Mouse (Mus musculus) CD4-positive, CD25-positive, alpha-beta regulatory T cell, adult 4 months (primary cell): ENCODE measurements around the gene Theg. TPM values are rescaled to one million over a fixed set of nuclear protein-coding genes. Genes with fewer than 3 reads are reported as not detected.

Experiments
- ATAC-seq: one replicate; pipeline ENCODE4 v1.8.0; 2017
- polyA plus RNA-seq, 2 experiments: library from polyadenylated mRNA; unstranded; fragments of 100-300 nt; shearing (Covaris generic); gene quantifications; one replicate each; pipeline ENCODE4 v1.2.1; 2017

The Theg gene
- polyA plus RNA-seq, 2 experiments from 2014 or later: not detected

DNA sequence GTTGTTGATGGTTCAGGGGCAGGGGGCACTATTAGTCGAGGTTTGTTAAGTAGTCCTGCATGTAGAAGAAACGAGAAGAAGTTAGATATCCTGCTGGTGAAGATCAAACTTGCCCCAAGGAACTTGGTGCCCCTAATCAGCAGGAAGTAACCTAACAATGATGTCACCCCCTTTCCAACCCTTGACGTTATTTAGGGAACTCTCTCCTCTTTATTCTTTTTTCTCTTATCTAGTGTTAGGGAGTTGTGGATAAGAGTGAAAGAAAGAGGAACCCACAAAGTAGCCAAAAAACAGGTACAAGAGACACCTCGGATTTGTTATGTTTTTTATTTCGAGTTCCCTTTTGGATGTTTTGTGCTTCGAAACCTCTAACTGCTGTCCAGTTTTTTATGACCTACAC lies 7.0 kb upstream of the Theg start:
- no peak for ATAC-seq

DNA sequence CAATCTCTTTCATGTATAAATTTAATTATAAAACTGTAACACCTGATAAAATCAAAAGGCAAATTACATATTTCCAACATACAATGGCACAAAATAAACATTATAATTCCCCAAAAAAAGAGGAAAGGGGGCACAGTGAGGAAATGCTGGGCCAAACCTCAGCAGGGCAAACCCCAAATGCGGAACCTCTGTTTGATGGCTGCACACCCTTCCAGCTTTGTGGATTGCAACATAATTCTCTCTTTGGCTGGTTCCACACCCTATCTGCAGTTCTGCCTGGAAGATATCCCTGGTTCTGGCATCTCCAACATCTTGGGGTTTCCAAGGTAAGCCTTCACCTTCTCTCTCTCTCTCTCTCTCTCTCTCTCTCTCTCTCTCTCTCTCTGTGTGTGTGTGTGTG lies 3.6 kb upstream of the Theg start:
- no peak for ATAC-seq

DNA sequence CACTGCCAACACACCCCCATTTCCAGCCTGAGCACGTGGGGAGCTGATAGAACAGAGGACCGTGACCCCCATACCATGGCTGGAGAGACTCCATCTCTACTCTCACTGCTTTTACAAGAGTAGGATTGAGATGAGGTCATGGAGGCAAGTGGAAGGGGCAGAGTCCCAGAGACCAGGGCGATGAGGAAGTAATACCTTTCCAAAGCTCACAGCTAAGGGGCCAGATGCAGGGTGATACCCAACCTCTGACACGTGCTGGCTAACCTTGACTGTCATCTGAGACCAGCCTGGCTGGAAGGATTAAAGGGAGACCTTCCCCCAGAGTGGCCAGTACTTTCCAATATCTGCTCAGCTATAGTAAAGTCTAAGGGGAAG lies 608 bp upstream of the Theg start:
- ATAC-seq: no peak

DNA sequence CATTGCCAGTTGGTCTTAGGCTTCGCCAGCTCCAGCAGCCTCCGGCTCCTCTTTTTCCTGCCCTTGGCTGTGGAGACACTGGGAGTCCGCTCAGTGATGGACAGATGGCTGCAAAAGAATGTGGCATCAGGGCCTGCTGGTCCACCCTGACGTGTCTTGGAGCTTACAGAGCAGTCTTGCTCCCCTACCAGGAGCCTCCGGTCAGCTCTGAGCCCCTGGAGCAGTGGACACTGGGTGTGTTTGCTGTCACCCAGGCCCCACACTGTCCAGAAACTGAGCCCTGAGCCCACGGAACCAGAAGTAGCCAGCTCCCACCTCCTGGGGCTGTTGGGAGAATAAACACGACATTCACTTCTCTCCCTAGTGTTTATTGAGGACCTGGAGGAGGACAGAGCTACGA lies 888 bp downstream of the Theg start:
- ATAC-seq: no peak

DNA sequence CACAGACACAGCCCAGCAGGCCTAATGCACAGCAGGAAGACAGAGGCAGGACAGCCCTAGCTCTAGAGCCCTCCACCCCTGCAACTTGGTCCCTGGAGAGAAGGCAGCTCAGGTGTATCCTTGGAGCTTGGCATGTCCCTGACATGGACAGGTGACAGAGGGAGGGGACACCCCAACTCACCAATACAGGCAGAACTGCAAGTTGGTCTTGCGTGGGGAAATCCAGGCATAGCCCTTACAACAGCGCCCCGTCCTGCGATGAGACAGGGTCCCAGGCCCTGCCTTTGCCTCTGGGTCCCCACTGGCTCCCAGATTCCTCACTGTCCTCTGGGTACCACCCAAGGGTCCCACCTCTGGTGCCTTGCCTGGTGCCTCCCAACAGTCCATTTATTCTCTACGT lies 1.4 kb downstream of the Theg start:
- no peak for ATAC-seq

DNA sequence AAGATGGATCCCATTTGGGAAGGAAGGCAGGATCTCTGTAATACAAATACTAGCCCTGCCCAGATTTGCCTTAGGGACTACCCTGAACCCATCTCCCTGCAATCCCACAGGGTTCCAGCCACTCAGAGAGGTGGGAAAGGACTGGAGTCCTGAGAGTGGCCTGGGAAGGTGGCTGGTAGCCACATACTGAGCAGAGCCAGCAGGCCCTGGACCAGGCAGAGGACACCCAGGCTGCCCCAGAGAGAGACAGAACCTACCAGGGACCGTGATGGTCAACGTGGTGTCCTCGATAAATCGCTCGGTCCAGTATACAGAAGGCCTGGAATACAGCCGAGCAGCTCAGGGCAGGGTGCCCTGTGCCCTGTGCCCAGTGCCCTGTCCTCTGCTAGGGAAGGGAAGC lies 2.0 kb downstream of the Theg start:
- ATAC-seq: no peak

DNA sequence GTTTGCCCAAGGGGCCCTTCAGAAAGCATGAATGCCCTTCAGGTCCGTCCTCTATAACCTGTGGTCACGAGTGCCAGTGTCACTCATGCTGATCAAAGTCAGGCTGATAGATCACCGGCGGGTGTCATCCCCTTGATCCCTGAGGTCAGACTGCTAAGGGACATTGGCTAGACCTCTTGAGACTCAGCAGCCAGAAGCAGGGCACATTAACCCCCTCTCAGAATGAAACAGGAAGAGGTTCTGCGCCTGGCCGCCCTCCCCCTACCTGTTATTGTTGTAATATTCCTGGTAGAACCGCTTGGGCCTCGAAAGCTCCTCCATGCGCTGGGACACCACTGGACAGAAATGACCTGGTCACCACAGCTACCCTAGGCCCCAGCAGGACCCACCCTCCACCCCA lies 2.7 kb downstream of the Theg start:
- ATAC-seq: no peak

DNA sequence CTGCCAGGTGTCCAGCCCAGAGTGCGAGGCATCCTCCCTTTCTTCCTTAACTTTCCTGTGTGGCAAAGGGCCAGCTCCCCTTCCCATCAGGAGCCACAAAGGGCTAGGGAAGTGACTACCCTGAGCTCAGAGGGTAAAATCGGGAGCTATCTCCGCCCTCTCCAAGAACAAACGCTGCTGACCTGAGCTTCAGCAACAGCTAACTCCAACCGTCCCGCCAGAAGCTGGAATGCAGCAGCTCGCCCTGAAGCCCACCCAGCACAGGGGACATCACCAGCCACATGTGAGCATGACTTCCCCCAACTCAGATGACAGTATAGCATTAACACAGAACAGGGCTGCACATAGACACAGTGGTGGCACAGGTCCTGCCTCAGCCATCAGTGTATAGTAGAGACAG lies 3.1 kb downstream of the Theg start:
- no peak for ATAC-seq

DNA sequence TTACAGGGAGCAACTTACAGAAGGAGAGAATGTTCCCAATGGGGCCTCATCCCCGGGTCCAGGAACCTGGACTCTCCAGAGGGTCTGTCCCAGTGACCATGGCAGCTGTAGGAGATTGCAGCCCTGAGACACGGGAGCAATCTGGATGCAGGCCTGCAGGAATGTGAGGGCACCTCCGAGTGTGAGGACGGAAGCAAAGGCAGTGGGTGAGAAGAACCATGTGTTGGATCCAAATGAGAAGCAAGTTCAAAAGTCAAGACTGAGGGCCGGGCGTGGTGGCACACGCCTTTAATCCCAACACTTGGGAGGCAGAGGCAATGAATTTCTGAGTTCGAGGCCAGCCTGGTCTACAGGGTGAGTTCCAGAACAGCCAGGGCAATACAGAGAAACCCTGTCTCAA lies 5.6 kb downstream of the Theg start:
- no peak for ATAC-seq

DNA sequence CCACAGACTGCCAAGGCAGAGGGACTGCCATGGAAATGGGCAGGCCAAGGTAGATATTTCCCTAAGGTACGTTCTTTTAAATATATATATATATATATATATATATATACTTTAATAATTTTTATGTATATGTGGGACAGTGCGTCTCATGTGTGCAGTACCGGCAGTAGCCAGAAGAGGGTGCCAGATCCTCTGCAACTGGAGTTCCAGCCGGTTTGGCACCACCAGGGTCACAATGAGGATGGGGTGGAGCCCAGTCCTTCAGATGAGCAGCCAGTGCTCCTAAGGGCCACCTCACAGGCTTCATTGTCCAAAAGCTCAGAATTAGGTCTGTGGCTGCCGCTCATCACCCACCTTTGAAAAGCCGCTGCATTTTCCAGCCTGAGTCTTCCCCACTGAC lies 6.3 kb downstream of the Theg start:
- no peak for ATAC-seq

DNA sequence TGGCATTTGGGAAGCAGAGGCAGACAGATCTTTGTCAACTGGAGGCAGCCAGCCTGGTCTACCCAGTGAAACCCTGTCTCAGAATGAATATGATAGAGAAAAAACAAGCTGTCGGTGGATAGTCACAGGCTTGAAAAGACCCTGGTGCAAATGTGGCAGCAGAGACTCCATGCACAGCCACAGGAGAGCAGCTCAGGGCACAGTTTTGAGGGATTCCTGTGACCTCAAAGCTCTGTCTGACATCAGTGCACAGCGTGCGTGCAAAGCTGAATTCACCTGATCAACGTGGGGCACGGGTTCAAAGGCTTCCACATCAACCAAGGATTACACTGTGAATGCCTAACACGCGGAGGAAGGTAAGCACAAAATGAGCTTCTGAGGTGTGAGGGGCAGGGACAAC lies 6.8 kb downstream of the Theg start:
- ATAC-seq: no peak

DNA sequence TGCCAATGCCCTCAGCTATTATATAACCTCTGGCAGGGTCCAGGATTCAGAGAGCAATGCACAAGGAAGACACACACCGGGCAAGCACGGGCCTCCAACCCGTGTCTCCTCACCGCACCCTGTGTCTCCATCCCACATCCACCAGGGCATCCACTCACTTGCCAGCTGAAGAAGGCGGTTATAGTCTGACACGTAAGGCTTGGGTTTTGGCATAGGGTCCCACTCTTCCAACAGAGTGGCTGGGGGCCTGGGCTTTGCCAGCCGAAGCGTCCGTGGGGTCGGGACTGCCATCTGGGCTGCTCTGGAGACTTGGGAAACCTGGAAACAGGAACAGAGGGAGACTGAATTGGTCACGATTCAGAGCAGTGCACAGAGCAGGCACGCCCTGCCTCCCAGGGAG lies 7.3 kb downstream of the Theg start:
- no peak for ATAC-seq

DNA sequence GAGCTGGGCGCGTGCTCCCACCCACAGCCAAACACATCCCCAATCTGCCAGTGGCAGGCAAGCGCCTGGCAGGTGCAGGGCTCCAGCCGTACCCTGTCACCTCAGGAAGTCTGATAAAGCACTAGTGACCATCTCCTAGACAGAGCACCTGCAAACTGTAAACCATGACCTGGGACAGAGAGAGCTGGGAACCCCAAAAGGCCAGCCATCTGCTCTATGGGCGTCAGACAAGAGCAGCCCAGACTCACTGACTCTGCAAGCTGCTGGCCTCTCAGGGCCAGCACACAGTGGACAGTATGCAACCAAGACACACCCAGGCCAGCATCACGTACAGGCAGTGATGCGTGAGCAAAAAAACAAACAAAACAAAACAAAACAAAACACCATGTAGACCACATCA lies 8.2 kb downstream of the Theg start:
- no peak for ATAC-seq

DNA sequence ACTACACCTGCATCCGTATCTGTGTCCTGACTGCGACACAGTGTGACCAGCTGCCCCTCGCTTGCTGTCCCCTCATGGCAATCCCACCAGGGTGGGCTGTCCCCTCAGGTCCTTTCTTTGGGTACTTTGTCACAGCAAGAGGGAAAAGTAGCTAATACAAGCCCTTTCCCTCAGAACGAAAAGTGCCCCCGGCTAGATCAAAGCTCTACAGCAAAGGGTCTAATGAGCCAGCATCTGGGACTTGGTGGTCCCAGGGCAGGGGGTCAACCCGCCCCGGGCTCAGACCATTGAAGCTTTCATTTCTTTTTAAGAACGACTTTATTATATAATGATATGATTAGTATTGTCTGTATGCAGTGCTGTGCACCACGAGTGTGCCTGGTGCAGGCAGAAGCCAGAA lies 8.9 kb downstream of the Theg start:
- no peak for ATAC-seq

DNA sequence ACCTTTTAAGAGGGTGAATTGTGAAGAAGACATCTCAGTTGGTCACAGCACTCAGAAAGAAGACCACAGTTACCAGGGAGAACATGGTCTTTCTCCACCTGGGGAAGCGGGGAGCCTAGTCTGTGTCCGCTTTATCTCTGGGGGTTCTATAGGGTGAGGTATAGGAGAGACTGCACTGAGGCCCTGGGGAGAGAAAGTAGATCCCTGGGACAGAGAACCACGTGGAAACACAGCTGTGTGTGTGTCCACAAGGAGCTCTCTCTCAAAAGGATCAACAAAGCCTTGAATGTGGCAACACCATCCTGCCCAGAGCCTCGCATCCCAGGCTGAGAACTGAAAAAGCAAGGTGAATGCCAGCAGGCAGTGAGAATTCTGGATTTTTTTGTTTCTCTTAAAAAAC lies 9.8 kb downstream of the Theg start:
- ATAC-seq: no peak

DNA sequence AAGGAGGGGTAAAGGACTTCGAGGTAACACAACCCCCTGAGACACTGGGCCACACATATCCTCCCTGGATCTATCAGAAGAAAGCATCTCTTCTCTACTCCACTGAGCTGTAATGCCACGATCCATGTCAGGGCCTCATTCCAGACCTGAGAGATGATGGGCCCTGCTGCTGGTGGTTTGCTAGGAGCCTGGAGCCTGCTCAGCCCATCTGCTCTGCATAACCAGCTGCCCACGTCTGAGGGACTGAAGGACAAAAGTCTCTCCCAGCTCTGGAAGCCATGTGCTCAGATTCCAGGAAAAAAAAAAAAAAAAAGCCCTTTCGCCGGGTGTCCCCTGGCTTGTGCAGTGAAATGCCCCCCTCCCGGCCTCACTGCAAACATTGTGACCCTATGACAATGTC lies 11.4 kb downstream of the Theg start:
- no peak for ATAC-seq

DNA sequence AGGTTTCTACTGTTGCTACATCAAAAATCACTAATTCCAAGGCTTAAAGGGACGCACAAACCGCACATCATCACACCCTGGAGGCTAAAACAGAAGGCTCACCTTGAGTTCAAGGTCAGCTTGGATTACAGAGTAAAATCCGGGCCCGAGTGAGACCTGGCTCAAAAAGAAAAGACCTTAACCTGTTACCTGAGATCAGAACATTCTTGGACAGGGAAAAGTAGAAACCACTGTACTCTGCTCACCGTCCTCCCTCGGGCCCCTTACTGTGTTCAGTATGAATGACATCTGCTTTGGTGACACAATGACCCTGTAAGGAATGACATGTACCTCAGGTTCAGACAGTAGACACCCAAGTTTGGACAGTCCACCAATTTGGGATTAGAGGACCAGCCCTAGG lies 12.3 kb downstream of the Theg start:
- ATAC-seq: no peak

DNA sequence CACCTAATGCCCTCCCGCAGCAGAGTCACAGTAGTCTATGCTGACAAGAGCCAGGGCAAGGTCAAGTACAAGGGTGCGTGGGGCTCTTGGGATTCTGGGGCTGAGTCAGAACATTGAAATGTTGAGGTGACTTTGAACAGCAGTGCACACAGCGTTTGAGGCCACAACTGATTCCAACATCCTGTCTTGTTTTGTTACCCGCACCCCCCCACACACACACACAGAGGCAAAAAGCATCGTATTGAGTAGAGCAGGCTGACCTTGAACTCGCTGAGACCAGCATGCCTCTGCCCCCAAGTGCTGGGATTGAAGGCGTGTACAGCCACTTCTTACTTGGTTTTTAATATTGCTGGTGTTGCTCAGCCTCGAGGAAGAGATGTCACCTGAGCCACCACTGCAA lies 12.8 kb downstream of the Theg start:
- ATAC-seq: no peak

DNA sequence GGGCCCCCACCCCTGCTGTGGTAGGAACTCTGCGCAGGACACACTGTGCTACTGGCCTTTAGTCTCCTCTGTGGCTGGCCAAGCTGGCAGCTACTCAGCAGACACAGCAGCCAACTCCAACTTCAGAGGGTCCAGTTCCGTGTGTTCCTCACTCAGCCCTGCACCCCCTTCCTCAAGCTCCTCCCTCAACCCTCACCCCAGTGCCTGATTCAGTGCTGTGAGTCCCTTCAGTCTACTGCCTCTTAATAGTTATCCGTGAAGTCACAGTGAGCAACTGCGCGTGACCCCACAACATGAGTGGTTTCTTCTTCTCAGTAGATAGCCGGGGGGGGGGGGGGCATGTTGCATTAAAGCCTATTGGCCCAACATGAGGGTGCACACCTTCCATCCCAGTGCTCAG lies 13.5 kb downstream of the Theg start:
- ATAC-seq: no peak

DNA sequence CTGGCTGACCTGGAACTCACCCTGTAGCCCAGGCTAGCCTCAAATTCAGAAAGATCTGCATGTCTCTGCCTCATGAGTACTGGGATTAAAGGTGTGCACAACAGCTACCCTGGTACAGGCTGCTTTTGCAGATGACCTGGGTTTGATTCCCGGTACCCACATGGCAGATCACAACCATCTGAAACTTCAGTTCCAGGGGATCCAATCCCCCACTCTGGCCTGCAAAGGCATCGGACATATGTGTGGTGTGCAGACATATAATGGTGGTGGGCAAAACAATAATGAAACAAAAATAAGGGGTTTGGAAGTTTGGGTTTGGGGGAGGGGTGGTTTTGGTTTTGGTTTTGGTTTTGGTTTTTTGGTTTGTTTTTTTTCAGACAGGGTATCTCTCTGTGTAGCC lies 15.8 kb downstream of the Theg start:
- ATAC-seq: no peak

DNA sequence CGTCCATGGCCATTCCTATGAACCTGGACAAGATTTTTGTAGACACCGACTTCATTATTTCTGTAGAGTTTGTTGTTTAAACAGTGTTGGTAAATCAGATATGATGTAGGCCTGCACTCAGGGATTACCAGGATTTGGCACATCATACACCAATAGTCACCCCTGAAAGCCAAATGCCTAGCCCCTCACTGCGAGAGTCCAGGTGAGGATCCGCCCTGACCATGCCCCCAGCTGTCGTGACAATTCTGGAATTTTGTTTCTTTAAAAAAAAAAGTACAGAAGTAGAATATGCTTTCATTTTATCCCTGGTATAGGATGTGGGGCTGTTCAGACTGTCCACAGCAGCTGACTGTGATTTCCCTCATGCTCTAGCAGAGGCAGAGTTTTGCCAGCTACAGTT lies 17.2 kb downstream of the Theg start:
- no peak for ATAC-seq

DNA sequence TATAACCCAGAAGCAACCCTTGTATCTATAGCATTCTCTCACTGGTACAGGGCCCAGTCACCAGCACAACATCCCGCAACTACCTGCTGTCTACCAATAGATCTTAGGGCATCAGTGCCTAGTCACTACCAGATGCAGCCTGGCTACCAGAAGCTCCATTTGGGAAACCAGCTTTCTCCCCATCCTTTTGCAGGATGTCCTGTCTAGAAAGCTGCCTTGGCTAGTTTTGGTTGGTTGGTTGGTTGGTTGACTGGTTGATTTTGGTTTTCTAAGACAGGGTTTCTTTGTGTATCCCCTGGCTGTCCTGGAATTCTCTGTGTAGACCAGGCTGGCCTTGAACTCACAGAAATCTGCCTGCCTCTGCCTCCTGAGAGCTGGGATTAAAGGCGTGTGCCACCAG lies 27.4 kb downstream of the Theg start:
- no peak for ATAC-seq

DNA sequence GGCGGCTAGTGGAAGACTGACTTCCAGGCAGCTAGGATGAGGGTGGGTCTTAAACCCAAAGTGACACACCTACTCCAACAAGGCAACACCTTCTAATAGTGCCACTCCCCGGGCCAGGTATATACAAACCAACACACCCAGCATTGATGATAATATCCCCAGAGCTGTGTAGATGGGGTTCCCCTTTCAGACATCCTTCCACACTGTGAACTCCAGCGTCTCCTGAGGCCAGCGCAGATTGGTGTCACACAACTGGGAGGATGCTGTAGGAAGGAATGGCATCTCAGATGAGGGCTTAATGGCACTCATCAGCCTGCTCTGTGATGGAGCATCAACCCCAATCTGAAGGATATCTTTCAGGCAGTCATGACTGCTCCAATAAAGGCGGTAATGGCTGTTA lies 29.6 kb downstream of the Theg start:
- no peak for ATAC-seq

DNA sequence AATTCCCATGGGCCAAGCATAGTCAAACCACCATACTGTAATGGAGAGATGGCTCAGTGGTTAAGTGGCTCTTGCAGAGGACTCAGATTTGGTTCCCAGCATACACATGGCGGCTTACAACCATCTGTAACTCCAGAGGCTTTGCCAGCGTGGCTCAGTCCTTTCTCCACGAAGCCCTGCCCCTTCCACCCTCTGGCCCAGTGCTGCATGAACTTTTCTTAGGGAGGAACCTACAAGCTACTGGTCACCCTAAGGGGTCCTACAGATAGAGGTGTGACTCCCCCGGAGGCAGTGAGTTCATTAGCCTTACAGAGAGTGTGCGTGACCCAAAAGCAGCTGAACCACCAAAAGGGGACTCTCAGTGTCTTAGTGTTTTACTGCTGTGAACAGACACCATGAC lies 30.2 kb downstream of the Theg start:
- ATAC-seq: no peak

DNA sequence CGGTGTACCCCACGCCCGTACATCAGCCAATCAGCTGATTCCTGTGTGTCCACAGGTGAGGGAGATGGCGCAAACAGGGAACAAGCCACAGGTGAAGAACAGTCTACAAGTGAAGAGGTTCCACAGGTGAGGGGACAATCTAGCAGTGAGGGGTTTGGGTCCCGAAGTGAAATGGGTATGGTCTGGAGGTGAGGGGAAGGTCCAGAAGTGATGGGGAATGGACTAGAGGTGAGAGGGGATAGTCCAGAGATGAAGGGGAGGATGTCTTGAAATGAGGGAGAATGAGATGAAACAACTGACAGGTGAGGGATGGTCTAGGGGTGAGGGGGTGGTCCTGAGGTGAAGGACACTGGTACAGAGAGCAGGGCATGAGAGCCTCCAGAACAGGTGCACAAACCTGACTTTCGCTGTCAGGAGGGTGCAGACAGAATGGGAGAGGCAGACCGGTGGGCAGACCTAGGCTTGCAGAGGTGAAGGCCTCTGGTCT lies 31.9 kb downstream of the Theg start:
- peak; percentile 58 for ATAC-seq
